Mouse (Mus musculus) limb, embryonic 15.5 days (tissue): ENCODE measurements at regions not wholly inside any gene's neighbourhood (a gene's known extent, or its start where the extent isn't known, plus 50 kb on each side); places are given as distances from the start of the nearest gene placed in this dataset.

ENCODE experiments used
- ATAC-seq: fragments of 200-750 bp; cut with Nextera tagmentation; 2 replicates; pipeline ENCODE4 v1.8.0; 2017; ENCODE audit warnings: low read depth, moderate TSS enrichment; ENCODE audit not compliant: insufficient number of reproducible peaks, low FRiP score, low TSS enrichment
- H3K27ac ChIP-seq: fragments of 300-500 bp; sonication (generic); 2 replicates; pipeline ENCODE4 v1.5.1; 2015; ENCODE audit warnings: moderate library complexity, mild to moderate bottlenecking, inconsistent platforms
- H3K27me3 ChIP-seq: fragments of 300-500 bp; sonication (generic); 2 replicates; pipeline ENCODE4 v1.6.1; 2015; ENCODE audit warnings: inconsistent platforms
- H3K36me3 ChIP-seq: fragments of 300-500 bp; sonication (generic); 2 replicates; pipeline ENCODE4 v1.6.1; 2015; ENCODE audit warnings: inconsistent platforms
- H3K4me1 ChIP-seq: fragments of 300-500 bp; sonication (generic); 2 replicates; pipeline ENCODE4 v1.6.1; 2015; ENCODE audit warnings: inconsistent platforms
- H3K4me2 ChIP-seq: fragments of 300-500 bp; sonication (generic); 2 replicates; pipeline ENCODE4 v1.6.1; 2015; ENCODE audit warnings: mild to moderate bottlenecking, inconsistent platforms
- H3K4me3 ChIP-seq: fragments of 300-500 bp; sonication (generic); 2 replicates; pipeline ENCODE4 v1.5.1; 2015; ENCODE audit warnings: mild to moderate bottlenecking, inconsistent platforms
- H3K9ac ChIP-seq: fragments of 300-500 bp; sonication (generic); 2 replicates; pipeline ENCODE4 v1.6.1; 2015; ENCODE audit warnings: inconsistent platforms
- H3K9me3 ChIP-seq: fragments of 300-500 bp; sonication (generic); 2 replicates; pipeline ENCODE4 v1.6.1; 2016; ENCODE audit warnings: inconsistent platforms
- WGBS: fragments of 180-500 bp; shearing (Covaris S2); methylation state at CpG from one replicate; pipeline ENCODE4 v1.1.7; 2015; 5-methylcytosine and 5-hydroxymethylcytosine counted together

- no peak overlapping the region for H3K27ac ChIP-seq
- no peak overlapping the region for H3K4me2 ChIP-seq
- H3K4me3 ChIP-seq = no peak overlapping the region
- 69% methylated on average over 3 of the region's 3 CpGs for WGBS
- H3K9ac ChIP-seq = no peak overlapping the region
- ATAC-seq = no peak
- no peaks in the 10 kb centered on the region for H3K9me3 ChIP-seq
- H3K27me3 ChIP-seq = no peaks in the 10 kb centered on the region
- peaks cover 8% of the 10 kb centered on the region; the same call in 1 of the 2 replicates for H3K4me1 ChIP-seq
- H3K36me3 ChIP-seq = no peaks in the 10 kb centered on the region
Measured at GRCm38 (mm10) chr5:148774446-148774845, 154.7 kb downstream of the Katnal1 start.

GRCm38 (mm10) chr5:148769452-148769851 is 159.7 kb downstream of the Katnal1 start:
- no peak overlapping the region for H3K27ac ChIP-seq
- H3K9ac ChIP-seq = no peak overlapping the region
- H3K4me2 ChIP-seq = no peak overlapping the region
- H3K27me3 ChIP-seq = no peaks in the 10 kb centered on the region
- peaks cover 10% of the 10 kb centered on the region; the same call in 1 of the 2 replicates for H3K4me1 ChIP-seq
- H3K36me3 ChIP-seq = no peaks in the 10 kb centered on the region
- no peak for ATAC-seq
- 77% methylated on average over 4 of the region's 4 CpGs for WGBS
- H3K4me3 ChIP-seq = no peak overlapping the region
- H3K9me3 ChIP-seq = no peaks in the 10 kb centered on the region

- Histone ChIP-seq H3K9me3 (no peaks in the 10 kb centered on the region), H3K36me3 (no peaks in the 10 kb centered on the region), H3K4me2 (no peak overlapping the region), H3K27ac (no peak overlapping the region), H3K4me1 (peaks cover 10% of the 10 kb centered on the region; the same call in 1 of the 2 replicates), H3K9ac (no peak overlapping the region), H3K4me3 (no peak overlapping the region), H3K27me3 (no peaks in the 10 kb centered on the region)
- ATAC-seq = no peak
- WGBS = 49% methylated on average over 7 of the region's 7 CpGs
Measured at GRCm38 (mm10) chr5:148768346-148768745, 160.8 kb downstream of the Katnal1 start.

- Histone ChIP-seq H3K27ac (no peak overlapping the region), H3K9ac (no peak overlapping the region), H3K27me3 (no peaks in the 10 kb centered on the region), H3K36me3 (no peaks in the 10 kb centered on the region), H3K4me1 (peaks cover 10% of the 10 kb centered on the region; the same call in 1 of the 2 replicates), H3K9me3 (no peaks in the 10 kb centered on the region), H3K4me3 (no peak overlapping the region), H3K4me2 (no peak overlapping the region)
- WGBS = 92% methylated on average over 7 of the region's 7 CpGs
- ATAC-seq = no peak
Measured at GRCm38 (mm10) chr5:148765993-148766392, 163.1 kb downstream of the Katnal1 start.

GRCm38 (mm10) chr5:148760108-148760507 is 169.0 kb downstream of the Katnal1 start:
- Histone ChIP-seq H3K36me3 (no peaks in the 10 kb centered on the region), H3K9ac (no peak overlapping the region), H3K4me3 (no peak overlapping the region), H3K27ac (no peak overlapping the region), H3K4me1 (peaks cover 28% of the 10 kb centered on the region), H3K9me3 (no peaks in the 10 kb centered on the region), H3K4me2 (no peak overlapping the region), H3K27me3 (no peaks in the 10 kb centered on the region)
- no peak for ATAC-seq
- 46% methylated on average over 9 of the region's 9 CpGs for WGBS

DNA sequence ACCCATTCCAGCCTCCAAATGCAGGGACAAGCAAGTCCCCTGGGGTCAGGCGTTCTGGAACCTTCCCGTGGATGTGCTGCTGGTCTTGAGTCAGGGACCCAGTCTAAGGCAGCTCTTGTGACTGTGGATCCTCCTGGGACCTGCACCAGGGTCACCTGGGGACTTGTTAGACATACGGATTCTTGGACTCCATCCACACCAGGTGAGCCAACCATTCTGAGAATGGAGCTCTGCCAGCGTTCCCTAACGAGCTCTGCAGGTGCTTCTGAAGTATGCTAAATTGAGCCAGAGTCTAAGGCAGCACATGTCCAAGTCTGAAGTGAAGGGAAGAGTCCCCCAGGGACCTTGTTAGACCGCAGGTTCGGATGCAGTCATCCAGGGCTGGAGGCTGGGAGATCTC is 170.3 kb downstream of the Katnal1 start:
- Histone ChIP-seq H3K4me2 (no peak overlapping the region), H3K4me3 (no peak overlapping the region), H3K4me1 (peaks cover 29% of the 10 kb centered on the region), H3K9me3 (no peaks in the 10 kb centered on the region), H3K9ac (no peak overlapping the region), H3K27ac (no peak overlapping the region), H3K27me3 (no peaks in the 10 kb centered on the region), H3K36me3 (no peaks in the 10 kb centered on the region)
- 50% methylated on average over 7 of the region's 7 CpGs for WGBS
- ATAC-seq = no peak

DNA sequence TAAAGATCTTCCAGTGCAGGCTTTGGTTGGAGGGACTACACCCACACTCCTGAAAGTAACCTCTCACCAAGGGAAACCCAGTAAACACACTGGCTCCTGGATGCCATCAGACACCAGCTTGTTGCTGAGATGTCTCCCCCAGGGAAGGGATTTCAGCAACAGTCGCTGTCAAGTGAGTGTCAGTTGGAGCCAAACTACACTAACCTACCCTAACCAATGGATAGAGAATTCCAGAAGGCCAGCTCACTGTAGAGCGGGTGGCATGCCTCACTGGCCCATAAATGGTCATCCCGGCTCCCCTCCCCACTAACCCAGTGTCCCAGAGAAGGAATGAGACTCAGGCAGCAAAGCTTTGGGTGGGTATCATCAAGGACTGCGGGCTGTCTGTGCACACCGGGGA is 171.4 kb downstream of the Katnal1 start:
- H3K9me3 ChIP-seq = no peaks in the 10 kb centered on the region
- no peak overlapping the region for H3K4me2 ChIP-seq
- H3K36me3 ChIP-seq = no peaks in the 10 kb centered on the region
- peak overlapping the region; percentile 62; the same call in 1 of the 2 replicates for H3K27ac ChIP-seq
- peaks cover 29% of the 10 kb centered on the region for H3K4me1 ChIP-seq
- no peak overlapping the region for H3K9ac ChIP-seq
- no peaks in the 10 kb centered on the region for H3K27me3 ChIP-seq
- no peak for ATAC-seq
- no peak overlapping the region for H3K4me3 ChIP-seq
- 67% methylated on average over 5 of the region's 5 CpGs for WGBS

GRCm38 (mm10) chr5:148757236-148757635 is 171.9 kb downstream of the Katnal1 start:
- peaks cover 29% of the 10 kb centered on the region for H3K4me1 ChIP-seq
- ATAC-seq = peak; percentile 42; the same call in 1 of the 2 replicates
- no peaks in the 10 kb centered on the region for H3K36me3 ChIP-seq
- H3K9ac ChIP-seq = no peak overlapping the region
- no peaks in the 10 kb centered on the region for H3K9me3 ChIP-seq
- no peaks in the 10 kb centered on the region for H3K27me3 ChIP-seq
- 42% methylated on average over 8 of the region's 8 CpGs for WGBS
- H3K4me2 ChIP-seq = no peak overlapping the region
- H3K27ac ChIP-seq = 0 out of 2 replicates have a peak overlapping the region, but pooled peaks have one; percentile 62
- no peak overlapping the region for H3K4me3 ChIP-seq

- no peak overlapping the region for H3K9ac ChIP-seq
- H3K4me1 ChIP-seq = peaks cover 29% of the 10 kb centered on the region
- no peaks in the 10 kb centered on the region for H3K27me3 ChIP-seq
- H3K9me3 ChIP-seq = no peaks in the 10 kb centered on the region
- no peak overlapping the region for H3K4me3 ChIP-seq
- 64% methylated on average over 16 of the region's 16 CpGs for WGBS
- H3K36me3 ChIP-seq = no peaks in the 10 kb centered on the region
- ATAC-seq = no peak
- H3K27ac ChIP-seq = peak overlapping the region; percentile 62; the same call in 1 of the 2 replicates
- H3K4me2 ChIP-seq = no peak overlapping the region
Measured at GRCm38 (mm10) chr5:148756246-148756930, 172.7 kb downstream of the Katnal1 start.

DNA sequence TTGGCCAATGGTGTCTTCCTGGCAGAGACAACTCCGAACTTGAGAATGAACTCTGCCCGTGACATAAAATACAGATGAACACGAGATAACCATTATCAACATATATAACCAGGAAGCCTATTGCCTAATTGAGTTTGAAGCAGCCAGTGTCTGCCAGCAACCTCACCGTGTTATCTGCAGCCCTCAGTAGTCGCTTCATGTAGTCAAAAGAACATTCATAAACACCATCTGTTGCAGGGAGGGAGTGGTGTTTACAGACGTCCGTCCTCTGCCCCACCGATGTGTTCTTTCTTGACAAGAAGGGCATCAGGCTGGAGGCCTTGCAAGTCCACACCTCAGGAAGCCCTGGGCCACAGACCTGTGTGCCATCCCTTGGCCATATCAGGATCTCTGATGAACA is 173.3 kb downstream of the Katnal1 start:
- ATAC-seq = no peak
- Histone ChIP-seq H3K27ac (no peak overlapping the region), H3K9ac (no peak overlapping the region), H3K36me3 (no peaks in the 10 kb centered on the region), H3K4me1 (peaks cover 29% of the 10 kb centered on the region), H3K9me3 (no peaks in the 10 kb centered on the region), H3K27me3 (no peaks in the 10 kb centered on the region), H3K4me3 (no peak overlapping the region), H3K4me2 (no peak overlapping the region)
- 81% methylated on average over 8 of the region's 8 CpGs for WGBS

DNA sequence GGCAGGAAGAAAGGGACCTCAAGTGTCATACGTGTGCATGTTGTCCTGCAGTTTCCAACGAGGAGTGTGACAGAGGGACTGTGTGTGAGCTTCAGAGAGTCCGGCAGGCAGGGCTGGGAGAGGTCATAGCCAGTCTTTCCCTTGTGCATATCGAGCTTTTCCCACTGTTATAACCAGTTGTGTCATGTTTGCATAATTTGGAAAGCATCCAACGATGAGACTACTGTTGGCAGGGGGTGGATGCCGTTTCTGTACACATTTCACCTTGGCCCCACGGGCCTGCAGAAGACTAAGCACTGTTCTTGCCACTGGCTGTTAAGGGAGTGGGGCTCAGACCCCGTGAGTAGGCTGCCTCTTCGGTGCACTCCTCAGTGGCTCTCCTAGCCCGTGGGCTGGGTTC is 174.2 kb downstream of the Katnal1 start:
- Histone ChIP-seq H3K27me3 (no peaks in the 10 kb centered on the region), H3K4me3 (no peak overlapping the region), H3K4me2 (no peak overlapping the region), H3K27ac (no peak overlapping the region), H3K9ac (no peak overlapping the region), H3K36me3 (no peaks in the 10 kb centered on the region), H3K9me3 (no peaks in the 10 kb centered on the region), H3K4me1 (peaks cover 29% of the 10 kb centered on the region)
- WGBS = 59% methylated on average over 10 of the region's 10 CpGs
- no peak for ATAC-seq

DNA sequence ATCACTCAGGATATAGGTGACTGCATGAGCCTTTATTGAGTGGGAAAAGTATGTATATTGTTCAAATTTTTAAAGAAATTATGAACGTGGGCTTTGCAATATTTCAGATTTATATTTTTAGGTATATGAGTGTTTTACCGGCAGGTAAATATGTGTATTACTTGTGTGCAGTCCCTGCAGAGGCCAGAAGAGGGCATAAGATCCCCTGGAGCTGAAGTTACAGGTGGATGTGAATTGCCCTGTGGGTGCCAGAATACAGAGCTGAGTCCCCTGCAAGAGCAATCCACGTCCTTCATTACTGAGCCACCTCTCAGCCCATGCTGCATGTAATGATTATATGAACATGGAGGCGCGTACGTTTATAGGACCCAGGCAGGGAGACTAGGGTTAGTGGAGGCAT is 174.8 kb downstream of the Katnal1 start:
- H3K27ac ChIP-seq = no peak overlapping the region
- no peak overlapping the region for H3K9ac ChIP-seq
- WGBS = 87% methylated on average over 6 of the region's 6 CpGs
- no peak for ATAC-seq
- H3K27me3 ChIP-seq = no peaks in the 10 kb centered on the region
- peaks cover 29% of the 10 kb centered on the region for H3K4me1 ChIP-seq
- H3K9me3 ChIP-seq = no peaks in the 10 kb centered on the region
- H3K4me3 ChIP-seq = no peak overlapping the region
- no peaks in the 10 kb centered on the region for H3K36me3 ChIP-seq
- no peak overlapping the region for H3K4me2 ChIP-seq

- 60% methylated on average over 4 of the region's 4 CpGs for WGBS
- peaks cover 22% of the 10 kb centered on the region for H3K4me1 ChIP-seq
- no peak for ATAC-seq
Measured at GRCm38 (mm10) chr5:148753457-148753856, 175.7 kb downstream of the Katnal1 start.

More at GRCm38 (mm10) chr5:148753457-148753856, 175.7 kb downstream of the Katnal1 start:
- no peak overlapping the region for H3K4me2 ChIP-seq
- H3K4me3 ChIP-seq = no peak overlapping the region
- no peak overlapping the region for H3K9ac ChIP-seq
- H3K9me3 ChIP-seq = no peaks in the 10 kb centered on the region
- no peaks in the 10 kb centered on the region for H3K36me3 ChIP-seq
- no peak overlapping the region for H3K27ac ChIP-seq
- no peaks in the 10 kb centered on the region for H3K27me3 ChIP-seq
